Mouse (Mus musculus): ENCODE measurements around the gene Fgd3. TPM values are rescaled to one million over a fixed set of nuclear protein-coding genes. Genes with fewer than 3 reads are reported as not detected.

Fgd3 gene
- polyA plus RNA-seq (2012; rRNA removed; ENCODE audit: low replicate concordance), result 0.79 and 1.2 TPM in 2 replicates

GRCm38 (mm10) chr13:49320040-49320439 lies at the start of gene Fgd3:
TSS of gene Fgd3 (minus strand) at chr13:49320311.

GRCm38 (mm10) chr13:49341012-49341830 lies 21.1 kb upstream of the Fgd3 start, which contains the start of gene Bicd2:
TSS of gene Bicd2 (plus strand) at chr13:49341585.

GRCm38 (mm10) chr13:49248467-49248862 lies 71.6 kb downstream of the Fgd3 start, which contains the start of gene Susd3:
TSS of gene Susd3 (minus strand) at chr13:49248706.

GRCm38 (mm10) chr13:49215504-49216219 lies 104.4 kb downstream of the Fgd3 start, which contains the start of gene Card19:
TSS of gene Card19 (minus strand) at chr13:49216037.

Other genes starting within 250 kb of the Fgd3 start
- gene Wnk2, start 172.3 kb downstream of the Fgd3 start, polyA plus RNA-seq (2012; rRNA removed; ENCODE audit: low replicate concordance), result 18.0 and 29.1 TPM in 2 replicates
- gene Ninj1, start 132.8 kb downstream of the Fgd3 start, polyA plus RNA-seq (2012; rRNA removed; ENCODE audit: low replicate concordance), result 64.4 and 216 TPM in 2 replicates
- gene Card19, start 104.3 kb downstream of the Fgd3 start, polyA plus RNA-seq (2012; rRNA removed; ENCODE audit: low replicate concordance), result 186 and 279 TPM in 2 replicates
- 3.3 and 4.8 TPM in 2 replicates for gene Susd3, start 71.6 kb downstream of the Fgd3 start, polyA plus RNA-seq (2012; rRNA removed; ENCODE audit: low replicate concordance)
- 5.3 and 7.6 TPM in 2 replicates for gene Bicd2, start 21.3 kb upstream of the Fgd3 start, polyA plus RNA-seq (2012; rRNA removed; ENCODE audit: low replicate concordance)
- gene Ippk, start 100.9 kb upstream of the Fgd3 start, polyA plus RNA-seq (2012; rRNA removed; ENCODE audit: low replicate concordance), result 2.2 and 5.4 TPM in 2 replicates
- gene Tes3-ps, start 173.0 kb upstream of the Fgd3 start, polyA plus RNA-seq (2012; rRNA removed; ENCODE audit: low replicate concordance), result not detected in 2 replicates
- 0.08 and 0.16 TPM in 2 replicates for gene Ecm2, start 184.5 kb upstream of the Fgd3 start, polyA plus RNA-seq (2012; rRNA removed; ENCODE audit: low replicate concordance)
- gene Aspn, start 224.1 kb upstream of the Fgd3 start, polyA plus RNA-seq (2012; rRNA removed; ENCODE audit: low replicate concordance), result 0.11 and 0.15 TPM in 2 replicates

Measured in duodenum, adult 2 months (tissue).